Mouse (Mus musculus) intestine, embryonic 15.5 days (tissue): Measurements from ENCODE around the gene Syde2. TPM values are rescaled to one million over a fixed set of nuclear protein-coding genes. Genes with fewer than 3 reads are reported as not detected.
"Not testable (repeated sequence)": the region's sequence is repeated elsewhere in the genome, so short reads cannot be mapped to it uniquely, and the experiment has no call there.

Experiments
- ATAC-seq: fragments of 200-750 bp; cut with Nextera tagmentation; 2 replicates; pipeline ENCODE4 v1.8.0; 2017; ENCODE audit warnings: moderate TSS enrichment, moderate library complexity
- H3K27ac ChIP-seq: fragments of 300-500 bp; sonication (generic); 2 replicates; pipeline ENCODE4 v1.5.1; 2015; ENCODE audit warnings: mild to moderate bottlenecking, inconsistent platforms
- H3K27me3 ChIP-seq: fragments of 300-500 bp; sonication (generic); replicated peaks from 2 replicates; pipeline ENCODE4 v1.6.1; 2015; ENCODE audit warnings: inconsistent platforms
- H3K36me3 ChIP-seq: fragments of 300-500 bp; sonication (generic); 2 replicates; pipeline ENCODE4 v1.6.1; 2015; ENCODE audit warnings: inconsistent platforms
- H3K4me1 ChIP-seq: fragments of 300-500 bp; sonication (generic); replicated peaks from 2 replicates; pipeline ENCODE4 v1.6.1; 2015; ENCODE audit warnings: inconsistent platforms
- H3K4me2 ChIP-seq: fragments of 300-500 bp; sonication (generic); replicated peaks from 2 replicates; pipeline ENCODE4 v1.6.1; 2015; ENCODE audit warnings: mild to moderate bottlenecking, inconsistent platforms
- H3K4me3 ChIP-seq: fragments of 300-500 bp; sonication (generic); replicated peaks from 2 replicates; pipeline ENCODE4 v1.5.1; 2015; ENCODE audit warnings: inconsistent platforms
- H3K9ac ChIP-seq: fragments of 300-500 bp; sonication (generic); 2 replicates; pipeline ENCODE4 v1.6.1; 2015; ENCODE audit warnings: inconsistent platforms
- H3K9me3 ChIP-seq: fragments of 300-500 bp; sonication (generic); 2 replicates; pipeline ENCODE4 v1.6.1; 2016; ENCODE audit warnings: inconsistent platforms
- WGBS: fragments of 180-500 bp; shearing (Covaris S2); methylation state at CpG from one replicate; pipeline ENCODE4 v1.1.7; 2015; 5-methylcytosine and 5-hydroxymethylcytosine counted together
- polyA plus RNA-seq: library from polyadenylated mRNA; unstranded; fragments of >200 nt; fragmentation: Nextera tagmentation; extraction: Ambion mirVana; gene quantifications from 2 replicates; pipeline ENCODE4 v1.2.1, GENCODE M21; 2015

Syde2 gene
- polyA plus RNA-seq, 1 experiment from 2014 or later: 2.4 TPM

- Histone ChIP-seq H3K4me3 (no peak overlapping the region), H3K27ac (no peak overlapping the region), H3K36me3 (0 out of 2 replicates have a peak, but pooled peaks cover 2% of the 10 kb centered on the region), H3K9me3 (no peaks in the 10 kb centered on the region), H3K4me2 (no peak overlapping the region), H3K4me1 (0 out of 2 replicates have a peak, but pooled peaks cover 4% of the 10 kb centered on the region), H3K27me3 (no peaks in the 10 kb centered on the region), H3K9ac (no peak overlapping the region)
- no peak for ATAC-seq
- WGBS: 84% methylated on average over 5 of the region's 5 CpGs
These were observed 7.8 kb downstream of the Syde2 start for GRCm38 (mm10) chr3:145995489-145995888.

- WGBS: 78% methylated on average over 5 of the region's 5 CpGs
These were observed 8.9 kb downstream of the Syde2 start for GRCm38 (mm10) chr3:145996539-145996938.

DNA sequence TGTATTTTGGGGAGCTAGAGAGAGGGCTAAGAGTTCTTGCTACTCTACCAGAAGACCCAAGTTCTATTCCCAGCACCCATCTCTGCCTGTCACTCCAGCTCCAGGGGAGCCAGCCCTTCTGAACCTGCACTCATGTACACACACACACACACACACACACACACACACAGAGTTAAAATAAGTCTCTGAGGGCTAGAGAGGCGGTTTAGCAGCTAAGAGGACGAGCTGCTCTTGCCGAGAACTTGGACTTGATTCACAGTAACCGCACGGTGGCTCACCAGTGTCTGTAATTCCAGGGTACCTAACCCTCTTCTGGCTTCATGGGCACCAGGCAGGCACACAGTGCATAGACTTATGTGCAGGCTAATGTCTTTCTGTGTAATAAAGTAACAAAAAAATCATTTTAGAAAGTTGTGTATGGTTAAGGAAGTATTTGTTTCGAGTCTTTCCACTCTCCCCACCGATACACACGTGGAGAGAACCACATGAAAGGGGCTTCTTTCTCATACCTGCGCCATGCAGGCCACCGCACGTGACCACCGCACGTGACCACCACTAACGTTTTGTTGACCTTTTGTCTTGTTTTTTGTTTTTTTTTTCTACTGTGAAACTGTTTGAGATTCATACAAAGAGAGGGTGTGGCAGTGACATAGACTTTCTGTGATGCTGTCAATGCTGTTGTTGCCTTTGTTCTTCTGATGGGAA lies 16.8 kb downstream of the Syde2 start:
- no peaks in the 10 kb centered on the region for H3K27me3 ChIP-seq
- H3K4me3 ChIP-seq: no peak overlapping the region
- WGBS: 92% methylated on average over 14 of the region's 14 CpGs
- H3K4me2 ChIP-seq: no peak overlapping the region
- no peak overlapping the region for H3K9ac ChIP-seq
- no peak for ATAC-seq
- peaks cover 16% of the 10 kb centered on the region for H3K36me3 ChIP-seq
- H3K27ac ChIP-seq: no peak overlapping the region
- H3K9me3 ChIP-seq: no peaks in the 10 kb centered on the region
- no peaks in the 10 kb centered on the region for H3K4me1 ChIP-seq

More at GRCm38 (mm10) chr3:145996539-145996938, 8.9 kb downstream of the Syde2 start:
- ATAC-seq, H3K27me3 ChIP-seq, H3K9ac ChIP-seq, H3K36me3 ChIP-seq, H3K4me2 ChIP-seq, H3K27ac ChIP-seq, H3K9me3 ChIP-seq, H3K4me1 ChIP-seq, H3K4me3 ChIP-seq: not testable (repeated sequence)

DNA sequence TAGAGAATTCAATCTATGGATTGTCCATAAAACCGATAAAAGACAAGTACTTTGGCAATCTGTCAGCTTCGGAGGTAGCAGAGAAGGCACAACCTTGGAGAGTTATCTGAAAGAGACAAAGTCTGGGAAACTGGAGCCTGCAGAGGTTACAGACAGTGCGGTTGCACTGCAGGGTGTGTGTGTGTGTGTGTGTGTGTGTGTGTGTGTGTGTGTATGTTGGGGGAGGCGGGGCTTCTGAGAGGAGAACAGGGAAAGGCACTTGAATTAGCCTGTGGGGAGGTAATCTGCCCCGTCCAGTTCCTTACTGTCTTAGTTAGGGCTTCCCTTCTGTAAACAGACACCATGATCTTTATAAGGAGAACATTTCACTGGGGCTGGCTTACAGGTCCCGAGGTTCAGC lies 20.2 kb downstream of the Syde2 start:
- 59% methylated on average over 6 of the region's 6 CpGs for WGBS
- peak; percentile 51 for ATAC-seq
- no peaks in the 10 kb centered on the region for H3K27me3 ChIP-seq
- no peak overlapping the region for H3K9ac ChIP-seq
- no peaks in the 10 kb centered on the region for H3K36me3 ChIP-seq
- H3K4me3 ChIP-seq: no peak overlapping the region
- 0 out of 2 replicates have a peak, but pooled peaks cover 6% of the 10 kb centered on the region for H3K4me1 ChIP-seq
- no peaks in the 10 kb centered on the region for H3K9me3 ChIP-seq
- no peak overlapping the region for H3K27ac ChIP-seq
- H3K4me2 ChIP-seq: no peak overlapping the region

DNA sequence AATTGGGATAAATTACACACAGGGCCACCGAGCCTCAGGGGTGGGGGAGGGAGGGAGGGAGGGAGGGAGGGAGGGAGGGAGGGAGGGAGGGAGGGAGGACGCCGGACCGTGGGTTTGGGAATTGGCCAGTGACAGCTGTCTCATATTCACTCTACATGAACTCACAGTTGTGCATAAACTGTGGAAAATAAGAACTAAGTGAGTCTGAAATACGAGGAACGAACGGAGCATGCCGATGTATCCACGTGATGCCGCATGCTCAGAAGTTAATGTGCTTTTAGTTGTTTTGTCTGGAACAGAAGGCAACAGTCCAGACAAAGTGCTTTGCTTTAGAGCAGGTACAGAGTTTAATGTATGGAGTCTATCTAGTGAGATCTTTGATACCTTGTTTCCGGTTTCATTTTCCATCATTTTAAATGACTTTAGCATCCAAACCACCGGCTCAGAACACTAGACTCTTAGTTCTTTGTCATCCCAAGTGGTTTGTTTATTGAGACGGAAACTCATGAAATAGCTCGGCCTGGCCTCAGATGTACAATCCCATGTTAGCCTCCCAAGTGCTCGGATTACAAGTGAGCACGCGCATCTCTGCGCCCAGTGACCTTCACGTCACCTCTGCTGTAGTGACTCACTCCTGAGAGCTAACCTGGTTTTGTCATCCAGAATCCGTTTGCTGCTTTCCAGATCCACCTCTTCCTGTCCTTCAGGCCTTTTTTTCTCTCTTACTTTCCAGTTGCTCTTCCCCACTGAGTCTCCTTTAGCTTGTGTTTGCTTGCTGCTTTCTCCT lies 22.4 kb downstream of the Syde2 start:
- H3K27ac ChIP-seq: peak overlapping the region; percentile 7
- H3K4me2 ChIP-seq: peak overlapping the region; percentile 24; the same call in 1 of the 2 replicates
- H3K9me3 ChIP-seq: no peaks in the 10 kb centered on the region
- 0 out of 2 replicates have a peak, but pooled peaks cover 6% of the 10 kb centered on the region for H3K4me1 ChIP-seq
- peak; percentile 51 for ATAC-seq
- no peak overlapping the region for H3K9ac ChIP-seq
- peaks cover 4% of the 10 kb centered on the region; the same call in 1 of the 2 replicates for H3K36me3 ChIP-seq
- H3K4me3 ChIP-seq: no peak overlapping the region
- H3K27me3 ChIP-seq: no peaks in the 10 kb centered on the region
- 34% methylated on average over 19 of the region's 20 CpGs for WGBS

DNA sequence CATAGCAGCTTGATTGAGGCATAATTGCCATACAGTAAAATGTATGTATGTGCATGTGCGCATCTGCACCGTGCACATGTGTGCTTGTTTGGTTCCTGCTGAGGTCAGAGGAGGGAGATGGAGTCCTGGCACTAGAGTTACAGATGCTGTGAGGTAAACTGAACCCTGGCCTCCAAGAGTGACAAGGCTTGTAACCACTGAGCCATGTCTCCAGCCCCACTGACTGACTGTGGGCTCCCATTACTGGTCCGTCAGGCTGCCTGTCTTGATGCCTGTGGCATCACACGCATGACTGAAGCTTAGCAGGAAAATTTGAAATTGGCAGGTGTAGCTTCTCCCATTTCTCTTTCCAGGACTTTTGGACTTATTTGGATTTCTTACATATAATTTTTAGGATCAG lies 23.1 kb downstream of the Syde2 start:
- no peak for ATAC-seq
- H3K27me3 ChIP-seq: no peaks in the 10 kb centered on the region
- no peaks in the 10 kb centered on the region for H3K9me3 ChIP-seq
- peaks cover 4% of the 10 kb centered on the region; the same call in 1 of the 2 replicates for H3K36me3 ChIP-seq
- H3K9ac ChIP-seq: no peak overlapping the region
- H3K4me3 ChIP-seq: no peak overlapping the region
- peak overlapping the region; percentile 7; the same call in 1 of the 2 replicates for H3K27ac ChIP-seq
- 90% methylated on average over 4 of the region's 4 CpGs for WGBS
- H3K4me1 ChIP-seq: 0 out of 2 replicates have a peak, but pooled peaks cover 6% of the 10 kb centered on the region
- H3K4me2 ChIP-seq: no peak overlapping the region

- H3K27ac ChIP-seq: no peak overlapping the region
- 0 out of 2 replicates have a peak, but pooled peaks cover 6% of the 10 kb centered on the region for H3K4me1 ChIP-seq
- H3K4me3 ChIP-seq: no peak overlapping the region
- 63% methylated on average over 8 of the region's 8 CpGs for WGBS
- no peak overlapping the region for H3K9ac ChIP-seq
- no peak for ATAC-seq
- peaks cover 4% of the 10 kb centered on the region; the same call in 1 of the 2 replicates for H3K36me3 ChIP-seq
- H3K4me2 ChIP-seq: no peak overlapping the region
- H3K27me3 ChIP-seq: no peaks in the 10 kb centered on the region
- H3K9me3 ChIP-seq: no peaks in the 10 kb centered on the region
These were observed 24.0 kb downstream of the Syde2 start for GRCm38 (mm10) chr3:146011544-146012218.

DNA sequence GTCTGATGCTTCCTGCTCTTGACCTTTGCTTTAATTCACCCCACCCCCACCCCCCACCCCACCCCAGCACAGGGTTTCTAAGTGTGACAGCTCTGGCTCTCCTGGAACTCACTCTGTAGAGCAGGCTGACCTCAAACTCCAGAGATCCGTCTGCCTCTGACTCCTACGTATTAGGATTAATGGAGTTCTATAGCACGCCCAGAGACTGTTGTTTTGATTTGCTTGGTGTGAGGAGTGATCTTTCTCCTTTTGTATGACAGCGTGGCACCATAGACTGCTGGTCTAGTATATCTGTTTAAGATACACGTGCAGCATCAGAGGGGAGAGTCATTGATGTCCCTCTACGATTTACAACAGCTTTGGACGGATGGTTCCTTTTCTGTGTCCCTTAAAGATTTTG lies 25.8 kb downstream of the Syde2 start:
- no peak overlapping the region for H3K9ac ChIP-seq
- H3K4me3 ChIP-seq: no peak overlapping the region
- no peaks in the 10 kb centered on the region for H3K27me3 ChIP-seq
- no peak for ATAC-seq
- peaks cover 4% of the 10 kb centered on the region; the same call in 1 of the 2 replicates for H3K36me3 ChIP-seq
- no peak overlapping the region for H3K27ac ChIP-seq
- no peak overlapping the region for H3K4me2 ChIP-seq
- WGBS: 80% methylated on average over 7 of the region's 7 CpGs
- H3K4me1 ChIP-seq: 0 out of 2 replicates have a peak, but pooled peaks cover 6% of the 10 kb centered on the region
- no peaks in the 10 kb centered on the region for H3K9me3 ChIP-seq

- ATAC-seq: no peak
- Histone ChIP-seq H3K4me3 (no peak overlapping the region), H3K27me3 (no peaks in the 10 kb centered on the region), H3K36me3 (peaks cover 4% of the 10 kb centered on the region; the same call in 1 of the 2 replicates), H3K4me2 (no peak overlapping the region), H3K27ac (no peak overlapping the region), H3K4me1 (0 out of 2 replicates have a peak, but pooled peaks cover 6% of the 10 kb centered on the region), H3K9ac (no peak overlapping the region), H3K9me3 (no peaks in the 10 kb centered on the region)
- 93% methylated on average over 12 of the region's 12 CpGs for WGBS
These were observed 26.7 kb downstream of the Syde2 start for GRCm38 (mm10) chr3:146014321-146014720.

GRCm38 (mm10) chr3:146016979-146017378 lies 29.3 kb downstream of the Syde2 start:
- Histone ChIP-seq H3K9ac (no peak overlapping the region), H3K9me3 (no peaks in the 10 kb centered on the region), H3K27me3 (no peaks in the 10 kb centered on the region), H3K4me1 (no peaks in the 10 kb centered on the region), H3K4me3 (no peak overlapping the region), H3K36me3 (peaks cover 4% of the 10 kb centered on the region; the same call in 1 of the 2 replicates), H3K4me2 (no peak overlapping the region), H3K27ac (no peak overlapping the region)
- 87% methylated on average over 13 of the region's 13 CpGs for WGBS
- no peak for ATAC-seq

DNA sequence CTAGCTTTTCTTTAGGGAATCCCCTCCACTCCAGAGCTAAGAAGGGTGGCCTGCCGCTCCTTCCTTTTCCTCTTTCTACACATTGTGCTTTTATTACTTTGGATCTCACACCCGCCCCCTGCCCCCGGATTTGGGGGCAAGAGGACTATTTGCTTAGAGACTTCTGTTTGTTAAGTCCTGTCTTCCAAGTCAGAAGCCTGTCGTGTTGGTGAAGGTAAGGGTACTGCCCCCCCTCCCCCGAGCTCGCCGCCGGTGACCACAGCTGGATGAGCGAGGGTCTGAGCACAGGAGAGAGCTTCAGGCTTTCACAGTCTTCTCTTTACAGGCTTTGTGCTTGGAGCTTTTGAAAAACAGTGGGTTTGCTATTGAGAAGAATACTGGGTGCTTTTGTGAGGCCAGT lies 29.9 kb downstream of the Syde2 start:
- no peaks in the 10 kb centered on the region for H3K4me1 ChIP-seq
- H3K9ac ChIP-seq: no peak overlapping the region
- H3K4me3 ChIP-seq: no peak overlapping the region
- H3K9me3 ChIP-seq: no peaks in the 10 kb centered on the region
- no peak overlapping the region for H3K4me2 ChIP-seq
- no peaks in the 10 kb centered on the region for H3K27me3 ChIP-seq
- WGBS: 70% methylated on average over 9 of the region's 9 CpGs
- ATAC-seq: no peak
- H3K36me3 ChIP-seq: peaks cover 8% of the 10 kb centered on the region
- H3K27ac ChIP-seq: no peak overlapping the region

DNA sequence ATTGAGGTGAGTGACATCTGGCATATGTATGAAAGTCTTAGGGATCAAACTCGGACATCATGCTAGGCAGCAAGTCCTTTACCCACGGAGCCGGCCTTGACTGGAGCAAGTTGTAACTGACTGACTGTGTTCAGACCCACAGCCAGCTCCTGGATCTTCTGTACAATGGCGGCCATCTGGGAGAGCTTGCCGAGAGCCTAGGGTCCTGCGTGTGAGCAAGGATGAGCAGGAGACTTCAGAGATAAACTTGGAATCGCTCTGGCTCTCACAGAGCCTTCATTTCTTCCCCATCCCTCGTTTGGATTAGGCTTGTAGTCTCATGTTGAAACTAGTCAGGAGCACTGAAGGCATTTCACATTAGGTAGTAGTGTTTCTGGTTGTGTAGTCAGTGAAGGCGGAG lies 34.6 kb downstream of the Syde2 start:
- Histone ChIP-seq H3K4me1 (no peaks in the 10 kb centered on the region), H3K27me3 (no peaks in the 10 kb centered on the region), H3K36me3 (peaks cover 3% of the 10 kb centered on the region; the same call in 1 of the 2 replicates), H3K4me3 (no peak overlapping the region), H3K9ac (no peak overlapping the region), H3K27ac (no peak overlapping the region), H3K9me3 (no peaks in the 10 kb centered on the region), H3K4me2 (no peak overlapping the region)
- ATAC-seq: no peak
- WGBS: 95% methylated on average over 9 of the region's 9 CpGs
